Mouse (Mus musculus): ENCODE measurements around the gene Mroh2a.

GRCm38 (mm10) chr1:88250023-88250422, 23.2 kb downstream of the Mroh2a start:
- no peak for TF ChIP-seq POLR2A (IDR thresholded peaks at IDR 0.05; ENCODE audit: extremely low read depth, insufficient read depth, low read length)
- TF ChIP-seq CTCF (IDR thresholded peaks at IDR 0.05; ENCODE audit: extremely low read depth, insufficient read depth, low read length) = no peak

Data from cortical plate, adult 2 months (tissue).